Mouse (Mus musculus) gastrocnemius, postnatal 4 days (tissue): Measurements from ENCODE around the gene Gm13697. TPM values are rescaled to one million over a fixed set of nuclear protein-coding genes. Genes with fewer than 3 reads are reported as not detected.

ENCODE experiments used
- DNase-seq, 2 experiments: peaks; one replicate each; pipeline ENCODE4 v3.0.0; 2021 to 2022; ENCODE audit warnings: low spot score in 2 of 2, mixed read lengths in 2 of 2
- total RNA-seq, 2 experiments: library from RNA; stranded (reverse); gene quantifications; 2 replicates each; pipeline ENCODE4 v1.2.3; 2021

Gene Gm13697
- total RNA-seq, 2 experiments from 2014 or later = 1.2 to 1.5 TPM

GRCm38 (mm10) chr2:84025217-84025616 lies 40.7 kb downstream of the Gm13697 start:
- no peak for DNase-seq

GRCm38 (mm10) chr2:84032505-84032904 lies 48.0 kb downstream of the Gm13697 start:
- no peak for DNase-seq

- DNase-seq = no peak
Measured at GRCm38 (mm10) chr2:84035997-84036396, 51.5 kb downstream of the Gm13697 start.

Other genes with a start within 250 kb of the Gm13697 start
- 1 to 10 TPM; 7.3 to 9.3 TPM for gene Fam171b, start 172.1 kb upstream of the Gm13697 start, total RNA-seq
- not detected for gene Zswim2, start 43.5 kb upstream of the Gm13697 start, total RNA-seq
- gene Gm13698, start 29.1 kb upstream of the Gm13697 start, total RNA-seq = 1 to 10 TPM; 1.2 to 1.5 TPM
- gene Gm13693, start 23.2 kb upstream of the Gm13697 start, total RNA-seq = 1 to 10 TPM; 1.2 to 1.5 TPM
- gene Gm13695, start 17.4 kb upstream of the Gm13697 start, total RNA-seq = not detected
- gene Gm13696, start 11.6 kb upstream of the Gm13697 start, total RNA-seq = 1 to 10 TPM; 1.2 to 1.5 TPM
- 1 to 10 TPM; 1.2 to 1.5 TPM for gene Gm13694, start 5.8 kb upstream of the Gm13697 start, total RNA-seq
- 1 to 10 TPM; 1.2 to 1.5 TPM for gene Gm13691, start 5.8 kb downstream of the Gm13697 start, total RNA-seq